Mouse (Mus musculus): Measurements from ENCODE around the gene Apbb2.

Gene Apbb2

GRCm38 (mm10) chr5:66602287-66602820, 16.2 kb downstream of the Apbb2 start:
- DNase-seq (ENCODE audit: low spot score in 2 of 2) = peak in 1 of 2 experiments; percentile 48

GRCm38 (mm10) chr5:66600415-66600814, 18.2 kb downstream of the Apbb2 start:
- DNase-seq (ENCODE audit: low spot score in 2 of 2) = no peak

GRCm38 (mm10) chr5:66599888-66600287, 18.7 kb downstream of the Apbb2 start:
- no peak for DNase-seq (ENCODE audit: low spot score in 2 of 2)

GRCm38 (mm10) chr5:66596296-66596695, 22.3 kb downstream of the Apbb2 start:
- DNase-seq (ENCODE audit: low spot score in 2 of 2) = no peak

DNA sequence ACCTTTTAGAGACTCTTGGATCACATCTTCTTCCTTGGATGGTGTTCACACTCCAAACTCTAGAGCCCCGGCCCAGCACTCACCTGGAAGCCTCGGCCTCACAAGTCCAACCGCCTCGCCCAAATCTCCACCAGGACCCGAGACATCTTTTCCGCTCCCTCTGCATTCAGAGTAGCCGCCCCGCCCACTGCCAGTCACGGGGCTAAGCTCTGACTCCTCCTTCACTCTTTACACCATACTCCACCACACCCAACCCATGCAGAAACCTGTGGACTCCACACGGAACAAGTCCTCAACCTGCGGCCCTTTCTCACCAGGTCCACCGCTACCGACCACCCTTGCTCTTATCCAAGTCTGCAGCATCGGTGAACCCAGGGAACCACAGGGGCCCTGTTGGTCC, 23.7 kb downstream of the Apbb2 start:
- no peak for DNase-seq (ENCODE audit: low spot score in 2 of 2)

DNA sequence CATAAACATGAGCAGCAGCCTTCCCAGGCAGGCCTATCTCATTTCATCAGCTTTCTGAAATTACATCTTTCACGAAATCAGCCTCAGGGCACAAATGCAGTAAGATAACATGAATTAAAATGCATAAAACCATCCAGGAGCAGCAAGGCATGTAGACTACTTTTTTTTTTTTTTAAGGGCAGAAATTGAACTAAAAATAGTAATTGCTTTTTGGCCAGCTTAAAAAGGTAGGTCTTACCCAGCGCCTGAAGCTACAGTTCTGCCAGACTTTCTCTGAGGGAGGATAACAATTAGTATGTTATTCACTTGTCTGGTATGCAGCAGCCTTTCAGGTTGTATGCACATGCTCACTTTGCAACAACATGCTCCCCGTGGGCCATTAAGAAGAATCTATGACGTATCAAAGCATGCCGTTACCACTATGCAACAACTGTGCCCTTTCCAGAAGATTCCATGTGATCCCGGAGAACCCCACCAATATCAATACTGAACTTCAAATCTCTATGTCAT, 32.3 kb downstream of the Apbb2 start:
- DNase-seq (ENCODE audit: low spot score in 2 of 2) = no peak

- no peak for DNase-seq (ENCODE audit: low spot score in 2 of 2)
Measured at GRCm38 (mm10) chr5:66583019-66583406, 35.6 kb downstream of the Apbb2 start.

GRCm38 (mm10) chr5:66582281-66583018, 36.1 kb downstream of the Apbb2 start:
- DNase-seq (ENCODE audit: low spot score in 2 of 2) = no peak

- DNase-seq (ENCODE audit: low spot score in 2 of 2) = no peak
Measured at GRCm38 (mm10) chr5:66579066-66579465, 39.5 kb downstream of the Apbb2 start.

DNA sequence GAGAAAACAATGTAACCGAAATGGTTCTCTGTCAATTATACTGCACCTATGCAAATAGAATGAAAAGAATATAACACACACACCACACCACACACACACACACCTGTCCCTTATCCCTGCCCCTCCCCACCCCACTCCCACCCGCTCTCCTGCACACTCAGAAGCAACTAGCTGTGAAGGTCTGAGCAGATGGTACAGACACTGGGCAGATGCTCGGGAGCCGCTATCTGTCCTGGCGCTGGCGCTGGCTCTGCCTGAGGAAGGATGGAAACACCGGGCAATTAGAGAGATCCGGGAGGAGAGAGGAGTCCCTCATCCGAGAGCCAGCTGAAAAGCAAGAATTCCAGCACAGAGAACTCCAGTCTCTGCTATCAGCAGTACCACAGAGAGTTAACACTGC, 42.3 kb downstream of the Apbb2 start:
- no peak for DNase-seq (ENCODE audit: low spot score in 2 of 2)

DNA sequence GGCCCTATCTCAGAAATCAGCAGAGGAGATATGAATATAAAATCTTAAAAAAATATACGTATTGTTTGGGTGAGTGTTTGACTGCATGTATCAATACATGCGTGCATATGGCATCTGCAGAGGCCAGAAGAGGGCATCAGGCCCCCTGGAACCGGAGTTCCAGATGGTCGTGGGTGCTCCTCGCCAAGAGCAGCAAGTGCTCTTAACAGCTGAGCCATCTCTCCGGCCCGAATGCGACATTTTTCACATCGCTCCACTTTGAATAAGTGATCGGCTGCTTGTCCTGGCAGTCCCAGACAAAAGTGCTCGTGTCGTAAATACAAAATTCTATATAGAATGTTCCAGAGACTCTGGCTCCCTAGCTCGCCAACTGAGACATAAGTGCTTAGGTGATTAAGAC, 43.4 kb downstream of the Apbb2 start:
- DNase-seq (ENCODE audit: low spot score in 2 of 2) = no peak

DNA sequence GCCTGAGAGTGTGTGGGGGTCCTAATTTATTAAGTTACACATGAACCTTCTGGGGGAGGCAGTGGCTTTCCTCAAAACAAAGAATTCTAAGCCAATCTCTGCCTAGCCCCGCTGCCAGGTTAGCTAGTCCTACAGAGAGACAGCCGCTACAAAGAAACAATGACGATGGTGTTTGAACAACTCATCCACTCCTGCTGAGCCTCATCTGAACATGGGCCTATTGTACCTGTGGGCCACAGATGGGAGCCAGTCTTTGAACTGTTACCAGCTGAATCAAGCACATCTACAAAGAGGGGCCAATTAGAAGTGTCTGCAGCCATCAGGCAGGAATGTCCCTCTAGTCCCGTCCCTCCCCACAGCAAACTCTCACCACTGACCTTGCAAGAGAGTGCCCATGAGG, 45.3 kb downstream of the Apbb2 start:
- DNase-seq (ENCODE audit: low spot score in 2 of 2) = no peak

DNA sequence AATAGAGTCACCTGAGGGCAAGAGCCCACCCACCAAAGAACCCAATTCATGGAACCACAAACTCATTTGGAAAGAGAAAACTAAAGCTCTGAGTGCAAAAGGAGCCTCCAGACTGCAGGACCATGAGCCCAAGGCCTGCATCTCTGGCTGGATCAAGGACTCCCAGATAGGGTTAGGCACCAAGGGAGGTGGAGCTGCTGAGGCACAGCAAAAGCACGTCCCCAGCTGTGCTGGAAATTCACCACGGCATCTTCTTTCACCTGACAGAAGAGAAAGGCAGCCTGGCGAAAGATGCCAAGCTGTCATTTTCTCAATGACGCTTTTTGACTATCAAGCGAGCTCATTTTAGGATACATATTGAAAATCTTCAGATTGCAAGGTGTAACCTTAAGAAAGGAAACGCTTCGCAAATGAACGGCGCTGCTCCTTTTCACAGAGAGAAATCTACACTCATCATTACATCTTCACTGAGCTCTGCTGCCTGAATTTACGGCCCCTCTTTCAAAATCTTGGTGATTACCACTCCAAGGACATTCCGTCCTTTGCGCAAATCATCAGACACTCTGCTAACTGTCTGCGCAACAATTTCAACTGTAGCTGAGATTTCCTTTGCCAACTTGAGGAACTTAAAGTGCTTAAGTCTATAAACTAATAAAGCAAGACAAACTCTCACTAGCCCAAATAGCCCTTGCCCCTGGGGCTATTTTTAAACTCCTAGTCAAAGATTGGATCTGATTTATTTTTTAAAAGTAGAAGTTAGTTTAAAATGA, 46.3 kb downstream of the Apbb2 start:
- DNase-seq (ENCODE audit: low spot score in 2 of 2) = no peak

GRCm38 (mm10) chr5:66570709-66571108, 47.9 kb downstream of the Apbb2 start:
- DNase-seq (ENCODE audit: low spot score in 2 of 2) = no peak

DNA sequence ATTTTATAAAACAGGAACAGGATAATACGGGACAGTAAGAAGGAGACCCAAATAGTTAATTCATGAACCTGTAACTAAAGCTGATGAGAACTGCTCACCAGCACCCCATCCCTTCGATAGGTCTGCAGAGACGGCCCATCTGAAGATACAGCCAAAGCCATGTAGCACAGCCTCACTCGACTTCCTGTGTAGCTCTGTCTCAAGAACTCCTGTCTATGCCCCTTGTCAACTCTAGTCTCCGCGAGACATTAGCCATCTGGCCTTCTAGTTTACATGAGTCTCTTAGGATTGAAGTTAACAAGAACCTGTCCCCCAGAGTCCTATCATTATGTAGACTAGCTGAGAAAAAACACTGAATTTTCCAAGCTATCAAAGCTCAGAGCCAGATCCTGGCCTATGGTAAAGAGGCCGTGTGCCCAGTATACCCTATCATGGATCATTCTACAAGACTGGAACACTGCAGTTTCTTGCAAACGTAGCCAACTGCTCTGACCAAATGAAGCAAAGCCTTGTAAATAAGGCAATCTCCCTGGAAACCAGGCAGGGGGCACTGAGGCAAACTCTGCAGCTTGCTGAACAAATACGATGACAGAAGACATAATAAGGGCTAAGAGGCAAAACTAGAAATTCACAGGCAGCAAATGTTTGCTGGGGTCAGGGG, 49.3 kb downstream of the Apbb2 start:
- DNase-seq (ENCODE audit: low spot score in 2 of 2) = no peak

- DNase-seq (ENCODE audit: low spot score in 2 of 2) = no peak
Measured at GRCm38 (mm10) chr5:66568002-66568401, 50.6 kb downstream of the Apbb2 start.

DNA sequence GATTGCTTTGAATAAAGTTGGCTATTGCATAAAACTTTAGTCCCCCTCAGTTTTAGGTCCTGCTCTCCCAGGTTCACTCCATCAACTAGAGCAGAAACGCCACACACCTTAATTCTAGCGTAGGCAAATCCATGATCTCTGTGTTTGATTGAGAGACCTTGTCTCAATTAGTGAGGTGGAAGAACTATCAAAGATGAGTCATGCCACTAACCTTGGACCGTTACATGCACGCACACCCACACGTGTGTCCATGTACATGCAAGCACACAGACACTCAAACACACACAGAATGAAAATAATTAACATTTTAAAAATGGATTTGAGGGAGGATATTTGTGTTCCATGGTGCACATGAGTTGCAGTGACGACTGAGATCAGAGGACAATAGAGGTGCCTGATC, 51.2 kb downstream of the Apbb2 start:
- DNase-seq (ENCODE audit: low spot score in 2 of 2) = no peak

- DNase-seq (ENCODE audit: low spot score in 2 of 2) = no peak
Measured at GRCm38 (mm10) chr5:66559591-66560175, 58.9 kb downstream of the Apbb2 start.

DNA sequence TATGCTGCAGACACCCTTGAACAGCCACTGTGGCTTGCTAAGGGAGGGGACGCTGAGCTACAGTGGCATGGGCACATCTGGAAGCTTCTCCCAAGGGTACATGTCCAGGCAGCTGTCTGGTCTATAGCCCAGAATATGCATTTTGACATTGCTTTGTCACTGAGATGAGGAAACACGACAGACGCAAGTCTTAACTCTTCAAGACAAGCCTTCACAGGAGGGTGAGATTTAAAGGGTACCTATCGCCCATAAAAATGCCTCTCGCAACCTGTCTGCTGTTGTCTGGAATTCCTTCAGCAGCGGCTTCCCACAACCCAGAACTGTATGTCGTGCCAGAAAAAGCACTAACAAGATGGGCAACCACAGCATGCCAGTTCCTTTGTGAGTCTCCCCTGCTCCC, 60.5 kb downstream of the Apbb2 start:
- DNase-seq (ENCODE audit: low spot score in 2 of 2) = no peak

- no peak for DNase-seq (ENCODE audit: low spot score in 2 of 2)
Measured at GRCm38 (mm10) chr5:66553933-66554332, 64.7 kb downstream of the Apbb2 start.

- DNase-seq (ENCODE audit: low spot score in 2 of 2) = no peak
Measured at GRCm38 (mm10) chr5:66552246-66552645, 66.3 kb downstream of the Apbb2 start.

- DNase-seq (ENCODE audit: low spot score in 2 of 2) = no peak
Measured at GRCm38 (mm10) chr5:66550292-66550691, 68.3 kb downstream of the Apbb2 start.
